Mouse (Mus musculus) c-Kit-positive CD71-positive TER-119-negative erythroid progenitor cells, embryonic 14.5 days (primary cell): ENCODE measurements around the gene Susd1.

Source experiments
- DNase-seq: peaks from one replicate; pipeline ENCODE4 v3.0.0-alpha.2; 2013; ENCODE audit warnings: low read depth

Susd1 gene

GRCm38 (mm10) chr4:59282699-59283487 is 155.5 kb downstream of the Susd1 start:
- DNase-seq: no peak

GRCm38 (mm10) chr4:59282137-59282536 is 156.3 kb downstream of the Susd1 start:
- DNase-seq: no peak

DNA sequence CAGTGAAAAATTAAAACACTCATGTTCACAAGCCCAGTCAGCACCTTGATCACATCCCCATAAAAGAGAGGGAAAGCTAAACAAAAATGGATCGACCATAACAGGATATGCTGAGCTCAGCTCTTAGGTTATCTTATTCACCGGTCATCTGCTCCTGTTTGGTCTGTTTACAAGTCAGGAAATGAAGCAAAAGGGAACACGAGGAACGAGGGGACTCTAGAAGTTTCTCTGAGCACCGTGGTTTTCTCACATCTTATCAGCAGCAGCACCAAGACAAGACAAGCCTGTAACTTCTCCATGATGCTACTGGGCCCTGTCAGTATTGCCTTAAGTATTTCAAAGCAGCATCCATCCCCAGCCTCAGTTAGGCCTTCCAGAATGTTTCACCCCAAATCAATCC is 157.6 kb downstream of the Susd1 start:
- no peak for DNase-seq

GRCm38 (mm10) chr4:59279111-59279510 is 159.3 kb downstream of the Susd1 start:
- DNase-seq: no peak

GRCm38 (mm10) chr4:59278410-59278809 is 160.0 kb downstream of the Susd1 start:
- DNase-seq: peak; percentile 77

DNA sequence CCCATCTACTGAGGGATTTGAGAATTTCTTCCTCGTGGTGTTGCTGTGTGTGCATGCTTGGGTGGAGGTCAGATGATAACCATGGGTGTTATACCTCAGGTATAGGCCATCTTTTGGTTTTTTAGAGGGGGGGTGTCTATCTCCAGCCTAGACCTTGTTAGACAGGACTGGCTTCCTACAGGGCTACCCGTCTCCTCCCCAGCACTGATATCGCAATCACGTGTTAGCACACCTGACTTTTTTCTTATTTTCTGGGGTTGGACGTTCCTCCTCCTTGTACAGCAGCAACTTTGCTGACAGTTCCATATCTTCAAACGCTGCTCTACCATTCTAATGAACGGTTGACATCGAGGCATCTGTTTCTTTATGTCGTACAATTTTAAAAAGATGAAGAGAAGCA is 160.5 kb downstream of the Susd1 start:
- no peak for DNase-seq

DNA sequence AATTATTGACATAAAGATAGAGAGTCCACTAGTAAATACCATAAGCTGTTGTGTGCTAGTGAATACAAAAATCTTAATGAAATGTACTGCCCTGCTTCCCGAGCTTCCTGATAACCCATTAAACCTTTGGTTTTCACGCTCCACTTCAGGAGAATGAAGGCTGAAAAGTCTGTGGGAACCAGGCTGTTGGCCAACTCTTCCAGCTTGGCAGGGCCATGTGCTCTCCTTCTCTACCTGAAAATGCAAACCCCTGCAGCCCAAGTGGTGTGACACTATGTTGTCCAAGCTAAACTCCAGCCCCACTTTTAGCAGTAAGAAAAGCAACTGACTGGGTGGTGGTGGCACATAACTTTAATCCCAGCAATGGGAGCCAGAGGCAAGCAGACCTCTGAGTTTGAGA is 162.5 kb downstream of the Susd1 start:
- no peak for DNase-seq

DNA sequence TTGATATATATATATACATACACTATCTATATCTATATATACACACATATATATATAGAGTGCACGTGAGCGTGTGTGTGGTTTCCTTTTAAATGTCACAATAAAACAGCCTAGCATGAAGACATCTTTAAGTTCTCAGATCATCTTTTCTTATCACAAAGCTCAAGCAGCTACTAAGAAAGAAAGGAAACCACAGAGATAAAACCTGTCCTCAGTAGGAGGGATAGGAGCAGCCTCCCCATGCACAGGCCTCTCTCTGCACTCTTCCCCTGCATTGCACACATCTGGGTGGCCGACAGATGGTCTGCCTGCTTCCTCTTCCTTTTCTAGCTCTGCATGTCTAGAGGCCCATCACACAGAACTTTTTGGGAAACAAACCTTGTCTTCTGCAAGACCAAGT is 162.9 kb downstream of the Susd1 start:
- no peak for DNase-seq

DNA sequence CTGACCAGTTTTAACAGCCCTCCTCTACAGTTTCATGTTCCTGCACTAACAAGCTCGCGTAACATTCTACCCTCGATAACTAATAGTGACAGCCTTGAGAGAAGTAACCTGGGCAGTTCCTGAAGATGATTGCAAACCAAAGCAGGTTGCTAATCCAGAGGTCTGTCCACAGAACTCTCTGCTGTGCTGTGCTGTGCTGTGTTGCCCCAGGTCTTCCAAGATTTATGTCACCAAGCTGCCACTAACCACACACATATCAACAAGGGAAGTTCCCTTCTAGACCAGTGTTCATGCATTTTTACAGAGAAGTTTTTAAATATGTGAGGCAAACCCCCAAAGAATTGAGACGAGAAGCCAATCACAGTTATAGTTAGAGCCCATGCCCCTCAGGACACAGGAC is 164.3 kb downstream of the Susd1 start:
- DNase-seq: no peak

GRCm38 (mm10) chr4:59273342-59273741 is 165.1 kb downstream of the Susd1 start:
- DNase-seq: no peak

DNA sequence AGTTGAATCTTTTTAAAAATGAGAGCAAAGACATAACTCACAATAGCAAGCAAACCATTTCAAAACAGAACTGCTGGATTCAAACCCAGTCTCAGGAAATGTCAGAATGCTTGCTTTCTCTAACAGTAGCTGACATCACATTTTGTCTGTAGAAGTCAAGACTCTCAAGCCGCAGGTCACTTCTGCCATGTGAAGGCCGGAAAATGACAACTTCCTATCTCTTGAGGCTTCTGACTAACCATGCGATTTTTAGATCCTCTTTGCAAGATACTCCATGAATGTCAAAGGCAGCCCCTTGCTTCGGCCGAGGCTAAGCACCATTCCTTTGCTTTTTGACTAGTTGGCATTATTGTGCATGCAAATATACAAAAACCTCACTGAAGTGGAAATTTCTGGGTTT is 172.8 kb downstream of the Susd1 start:
- DNase-seq: no peak

DNA sequence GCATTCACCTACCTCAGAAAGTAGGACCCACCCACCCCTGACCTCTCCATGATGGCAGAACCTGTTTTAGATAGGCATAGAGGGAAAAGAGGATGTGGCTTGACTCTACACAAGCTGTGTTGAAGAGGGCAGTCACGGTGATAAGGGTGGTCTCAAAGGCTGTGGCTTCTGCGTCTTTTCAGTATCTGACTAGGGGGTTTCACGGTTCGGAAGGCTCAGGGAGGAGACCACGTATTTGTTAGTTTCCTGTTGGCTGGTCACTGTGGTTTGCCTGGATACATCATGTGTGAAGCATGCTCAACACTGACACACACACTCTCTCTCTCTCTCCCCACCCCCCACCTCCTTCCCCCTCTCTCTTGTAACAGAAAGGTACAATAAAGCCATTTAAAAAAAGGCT is 173.3 kb downstream of the Susd1 start:
- no peak for DNase-seq
